Mouse (Mus musculus) embryonic facial prominence, embryonic 13.5 days (tissue): ENCODE data around the gene Olfr1494. TPM values are rescaled to one million over a fixed set of nuclear protein-coding genes. Genes with fewer than 3 reads are reported as not detected.

Experiments
- ATAC-seq: fragments of 200-750 bp; cut with Nextera tagmentation; 2 replicates; pipeline ENCODE4 v1.8.0; 2017; ENCODE audit warnings: low read depth; ENCODE audit not compliant: insufficient number of reproducible peaks, insufficient read depth, low FRiP score, low TSS enrichment
- H3K27ac ChIP-seq: fragments of 300-500 bp; sonication (generic); 2 replicates; pipeline ENCODE4 v1.5.1; 2015; ENCODE audit warnings: moderate library complexity, mild to moderate bottlenecking, inconsistent platforms
- H3K27me3 ChIP-seq: fragments of 300-500 bp; sonication (generic); 2 replicates; pipeline ENCODE4 v1.6.1; 2015; ENCODE audit warnings: mild to moderate bottlenecking, inconsistent platforms
- H3K36me3 ChIP-seq: fragments of 300-500 bp; sonication (generic); 2 replicates; pipeline ENCODE4 v1.6.1; 2015; ENCODE audit warnings: mild to moderate bottlenecking, inconsistent platforms
- H3K4me1 ChIP-seq: fragments of 300-500 bp; sonication (generic); 2 replicates; pipeline ENCODE4 v1.6.1; 2015; ENCODE audit warnings: inconsistent platforms
- H3K4me2 ChIP-seq: fragments of 300-500 bp; sonication (generic); 2 replicates; pipeline ENCODE4 v1.6.1; 2015; ENCODE audit warnings: moderate library complexity, mild to moderate bottlenecking, inconsistent platforms
- H3K4me3 ChIP-seq: fragments of 300-500 bp; sonication (generic); 2 replicates; pipeline ENCODE4 v1.5.1; 2015; ENCODE audit warnings: mild to moderate bottlenecking, inconsistent platforms
- H3K9ac ChIP-seq: fragments of 300-500 bp; sonication (generic); 2 replicates; pipeline ENCODE4 v1.6.1; 2015; ENCODE audit warnings: mild to moderate bottlenecking, inconsistent platforms
- H3K9me3 ChIP-seq: fragments of 300-500 bp; sonication (generic); 2 replicates; pipeline ENCODE4 v1.6.1; 2016; ENCODE audit warnings: inconsistent platforms
- WGBS: fragments of 180-500 bp; shearing (Covaris S2); methylation state at CpG from one replicate; pipeline ENCODE4 v1.1.7; 2015; ENCODE audit warnings: mixed read lengths; 5-methylcytosine and 5-hydroxymethylcytosine counted together
- polyA plus RNA-seq: library from polyadenylated mRNA; unstranded; fragments of >200 nt; fragmentation: Nextera tagmentation; extraction: Ambion mirVana; gene quantifications from 2 replicates; pipeline ENCODE4 v1.2.1, GENCODE M21; 2015

Olfr1494 gene
- not detected in 2 replicates for polyA plus RNA-seq

DNA sequence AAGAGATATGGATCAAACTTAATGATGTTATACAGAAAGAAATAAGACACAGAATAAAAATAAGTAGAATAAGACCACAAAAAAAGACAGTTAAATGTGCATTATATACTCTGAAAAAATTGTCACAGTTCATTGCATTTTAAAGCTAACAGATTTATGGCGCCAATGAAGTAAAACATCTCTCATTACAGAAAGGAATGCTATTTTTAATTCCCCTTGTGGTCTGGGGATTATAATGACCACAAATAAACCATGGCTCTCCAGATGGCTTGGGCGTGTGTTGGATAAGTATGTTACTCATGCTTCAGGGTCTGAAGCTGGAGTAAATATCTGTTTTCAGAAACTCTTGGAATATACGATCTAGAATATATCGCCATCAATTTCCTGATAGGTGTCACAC lies at the start of gene Olfr1494:
Olfr1494 (plus strand) TSS at position 301 of the 400 bp plus-strand sequence.
- H3K36me3 ChIP-seq, result no peaks in the 10 kb centered on the region
- H3K4me3 ChIP-seq, result no peak within 1 kb of the TSS
- H3K27ac ChIP-seq, result no peak within 1 kb of the TSS
- no peak for ATAC-seq
- no peaks in the 10 kb centered on the region for H3K27me3 ChIP-seq
- no peaks in the 10 kb centered on the region for H3K4me1 ChIP-seq
- H3K9me3 ChIP-seq, result 0 out of 2 replicates have a peak, but pooled peaks cover 3% of the 10 kb centered on the region
- WGBS, result 84% methylated on average over 4 of the region's 4 CpGs
- no peak within 1 kb of the TSS for H3K4me2 ChIP-seq
- no peak within 1 kb of the TSS for H3K9ac ChIP-seq

DNA sequence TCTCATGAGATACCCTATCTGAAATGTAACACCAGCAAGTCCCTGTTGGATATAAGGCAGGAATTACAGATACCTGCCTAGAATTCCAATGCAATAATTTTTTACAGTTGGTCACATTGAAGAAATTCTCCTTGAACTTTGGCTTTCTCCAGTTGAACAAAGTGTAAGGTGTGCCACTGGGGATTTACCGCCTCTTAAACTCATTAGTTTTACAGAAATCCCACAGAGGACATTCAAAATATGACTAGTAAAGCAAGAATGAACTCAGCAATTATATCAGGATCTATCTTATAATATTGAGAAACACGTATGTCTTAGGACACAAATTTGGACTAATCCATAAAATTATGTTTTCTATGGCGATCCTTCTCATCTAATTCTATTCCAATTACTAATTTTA lies 42.6 kb upstream of the Olfr1494 start, which contains the start of gene Olfr1491:
Olfr1491 (plus strand) TSS at position 301 of the 400 bp plus-strand sequence.
- ATAC-seq, result no peak

DNA sequence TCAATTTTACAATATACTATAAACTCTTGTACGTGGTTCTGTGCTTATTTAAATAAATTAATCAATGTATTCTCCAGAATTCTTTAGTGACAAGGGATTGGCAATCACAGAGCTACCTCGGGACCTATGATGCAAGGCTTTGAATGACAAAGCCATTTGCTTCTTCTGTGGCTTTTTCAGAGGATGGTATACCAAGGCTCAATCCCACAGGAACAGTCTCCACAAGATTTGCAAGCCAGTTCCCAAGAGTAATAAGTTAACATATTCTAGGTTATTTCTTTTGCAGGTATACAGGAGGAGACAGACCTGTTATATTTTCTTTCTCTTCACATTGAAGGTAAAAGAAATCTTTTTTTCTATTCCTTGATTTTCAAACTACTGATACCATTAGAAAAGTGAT lies 16.6 kb upstream of the Olfr1494 start, which contains the start of gene Olfr1493-ps1:
Olfr1493-ps1 (plus strand) TSS at position 301 of the 400 bp plus-strand sequence.
- H3K27me3 ChIP-seq, result no peaks in the 10 kb centered on the region
- H3K4me2 ChIP-seq, result no peak within 1 kb of the TSS
- no peak for ATAC-seq
- H3K27ac ChIP-seq, result no peak within 1 kb of the TSS
- H3K9me3 ChIP-seq, result no peaks in the 10 kb centered on the region
- 55% methylated on average over 2 of the region's 2 CpGs for WGBS
- H3K4me1 ChIP-seq, result no peaks in the 10 kb centered on the region
- no peaks in the 10 kb centered on the region for H3K36me3 ChIP-seq
- no peak within 1 kb of the TSS for H3K4me3 ChIP-seq
- H3K9ac ChIP-seq, result no peak within 1 kb of the TSS

More for the DNA sequence above, 42.6 kb upstream of the Olfr1494 start, which contains the start of gene Olfr1491:
- no peaks in the 10 kb centered on the region for H3K27me3 ChIP-seq
- H3K9ac ChIP-seq, result no peak within 1 kb of the TSS
- H3K4me3 ChIP-seq, result no peak within 1 kb of the TSS
- no peak within 1 kb of the TSS for H3K4me2 ChIP-seq
- 77% methylated on average over 3 of the region's 3 CpGs for WGBS
- no peaks in the 10 kb centered on the region for H3K4me1 ChIP-seq
- H3K27ac ChIP-seq, result no peak within 1 kb of the TSS
- H3K36me3 ChIP-seq, result no peaks in the 10 kb centered on the region
- no peaks in the 10 kb centered on the region for H3K9me3 ChIP-seq

DNA sequence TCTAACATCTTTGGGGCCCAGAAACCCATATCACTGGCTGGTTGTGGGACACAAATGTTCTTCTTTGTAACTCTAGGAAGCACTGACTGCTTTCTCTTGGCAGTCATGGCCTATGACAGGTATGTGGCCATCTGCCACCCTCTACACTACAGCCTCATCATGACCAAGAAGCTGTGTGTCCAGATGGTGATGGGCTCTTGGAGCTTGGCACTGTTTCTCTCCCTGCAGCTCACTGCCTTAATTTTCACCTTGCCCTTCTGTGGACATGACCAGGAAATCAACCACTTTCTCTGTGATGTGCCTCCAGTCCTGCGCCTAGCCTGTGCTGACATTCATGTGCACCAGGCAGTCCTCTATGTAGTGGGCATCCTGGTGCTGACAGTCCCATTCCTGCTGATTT lies 9.8 kb downstream of the Olfr1494 start:
- H3K4me3 ChIP-seq, result no peak overlapping the region
- ATAC-seq, result no peak
- H3K9ac ChIP-seq, result no peak overlapping the region
- no peaks in the 10 kb centered on the region for H3K27me3 ChIP-seq
- no peaks in the 10 kb centered on the region for H3K36me3 ChIP-seq
- no peaks in the 10 kb centered on the region for H3K9me3 ChIP-seq
- 100% methylated on average over 1 of the region's 1 CpGs for WGBS
- no peak overlapping the region for H3K4me2 ChIP-seq
- no peaks in the 10 kb centered on the region for H3K4me1 ChIP-seq
- H3K27ac ChIP-seq, result no peak overlapping the region

DNA sequence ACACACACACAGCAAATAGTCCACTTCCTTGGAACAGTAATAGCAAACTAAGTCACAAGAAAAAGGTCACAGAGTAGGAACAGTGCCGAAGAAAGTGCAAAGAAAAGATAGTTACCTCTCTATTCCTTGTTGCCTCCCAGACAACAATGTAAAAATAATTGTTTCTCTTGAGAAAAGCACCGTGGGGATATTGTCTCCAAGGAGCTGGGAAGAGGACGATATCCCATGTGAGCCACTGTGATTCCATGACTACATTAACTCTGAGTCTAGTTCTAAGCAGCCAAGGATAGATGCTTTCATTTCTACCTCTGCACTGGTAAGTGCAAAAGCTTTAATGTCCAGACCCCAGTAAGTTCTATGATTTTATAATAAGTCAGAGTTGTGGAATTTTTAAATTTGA lies 24.8 kb downstream of the Olfr1494 start, which contains the start of gene Olfr1495:
Olfr1495 (plus strand) TSS at position 301 of the 400 bp plus-strand sequence.
- H3K9ac ChIP-seq, result no peak within 1 kb of the TSS
- H3K9me3 ChIP-seq, result no peaks in the 10 kb centered on the region
- no peaks in the 10 kb centered on the region for H3K4me1 ChIP-seq
- H3K4me3 ChIP-seq, result no peak within 1 kb of the TSS
- H3K36me3 ChIP-seq, result no peaks in the 10 kb centered on the region
- no peak within 1 kb of the TSS for H3K27ac ChIP-seq
- H3K4me2 ChIP-seq, result no peak within 1 kb of the TSS
- H3K27me3 ChIP-seq, result no peaks in the 10 kb centered on the region
- no peak for ATAC-seq
- WGBS, result 78% methylated on average over 3 of the region's 3 CpGs

DNA sequence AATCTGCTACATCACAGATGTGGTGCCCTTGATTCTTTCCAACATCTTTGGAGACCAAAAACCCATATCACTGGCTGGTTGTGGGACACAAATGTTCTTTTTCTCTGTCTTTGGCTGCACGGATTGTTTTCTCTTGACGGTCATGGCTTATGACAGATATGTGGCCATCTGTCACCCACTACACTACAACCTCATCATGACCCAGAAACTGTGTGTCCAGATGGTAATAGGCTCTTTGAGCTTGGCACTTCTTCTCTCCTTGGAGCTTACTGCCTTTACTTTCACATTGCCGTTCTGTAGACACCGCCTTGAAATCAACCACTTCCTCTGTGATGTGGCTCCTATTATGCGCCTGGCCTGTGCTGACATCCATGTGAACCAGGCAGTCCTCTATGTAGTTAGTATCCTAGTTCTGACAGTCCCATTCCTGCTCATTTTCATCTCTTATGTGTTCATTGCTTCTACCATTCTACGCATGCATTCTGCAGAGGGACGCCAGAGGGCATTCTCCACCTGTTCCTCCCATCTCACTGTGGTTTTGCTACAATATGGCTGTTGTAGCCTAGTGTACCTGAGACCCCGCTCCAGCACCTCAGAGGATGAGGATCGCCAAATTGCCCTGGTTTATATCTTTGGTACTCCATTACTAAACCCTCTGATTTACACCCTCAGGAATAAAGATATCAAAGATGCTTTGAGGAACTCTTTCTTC lies 29.2 kb downstream of the Olfr1494 start:
- no peaks in the 10 kb centered on the region for H3K27me3 ChIP-seq
- WGBS, result 91% methylated on average over 9 of the region's 9 CpGs
- H3K4me3 ChIP-seq, result no peak overlapping the region
- no peaks in the 10 kb centered on the region for H3K36me3 ChIP-seq
- no peak overlapping the region for H3K27ac ChIP-seq
- no peaks in the 10 kb centered on the region for H3K4me1 ChIP-seq
- no peak overlapping the region for H3K9ac ChIP-seq
- no peak overlapping the region for H3K4me2 ChIP-seq
- no peaks in the 10 kb centered on the region for H3K9me3 ChIP-seq
- ATAC-seq, result no peak

DNA sequence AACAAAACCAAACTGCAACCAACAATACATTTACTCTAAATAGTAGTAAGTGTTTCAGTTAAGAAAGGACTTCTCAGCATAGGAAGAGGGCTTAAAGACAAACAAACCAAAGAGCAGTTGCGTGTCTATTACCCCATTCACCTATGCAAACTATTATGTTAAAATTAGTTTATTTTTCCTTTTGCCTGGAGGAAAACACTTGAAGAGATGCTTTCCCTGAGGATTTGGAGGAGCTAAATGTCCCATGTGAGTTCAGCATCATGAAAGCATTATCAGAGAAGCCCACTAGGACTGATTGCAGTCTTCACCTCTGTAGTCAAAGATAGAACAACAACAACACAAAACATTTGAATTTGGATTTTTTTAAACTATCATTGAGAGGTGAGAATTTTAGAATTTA lies 38.0 kb downstream of the Olfr1494 start, which contains the start of gene Olfr1496:
Olfr1496 (plus strand) TSS at position 301 of the 400 bp plus-strand sequence.
- H3K36me3 ChIP-seq, result no peaks in the 10 kb centered on the region

DNA sequence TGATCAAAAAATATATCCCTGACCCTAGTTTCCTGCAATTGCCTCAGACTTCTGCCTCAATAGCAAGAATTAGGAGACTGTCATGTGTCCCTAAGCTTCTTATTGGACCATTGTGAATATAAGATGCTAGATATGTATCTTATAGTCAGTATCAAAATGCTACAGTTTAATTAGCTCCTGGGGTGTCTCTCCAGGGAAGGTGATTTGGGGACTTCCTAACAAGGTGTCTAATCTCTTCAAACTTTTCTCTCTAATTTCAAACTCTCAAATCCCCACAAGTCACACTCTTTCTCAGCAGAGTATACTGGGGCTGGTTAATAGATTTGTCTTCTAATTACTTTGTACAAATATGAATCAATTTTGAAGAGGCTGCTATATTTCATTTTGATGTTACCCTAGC lies 58.6 kb downstream of the Olfr1494 start, which contains the start of gene Olfr1497:
Olfr1497 (minus strand) TSS at position 101 of the 400 bp plus-strand sequence.
- no peaks in the 10 kb centered on the region for H3K9me3 ChIP-seq
- ATAC-seq, result no peak
- H3K9ac ChIP-seq, result no peak within 1 kb of the TSS
- no peaks in the 10 kb centered on the region for H3K4me1 ChIP-seq
- no peaks in the 10 kb centered on the region for H3K36me3 ChIP-seq
- no peaks in the 10 kb centered on the region for H3K27me3 ChIP-seq
- H3K4me3 ChIP-seq, result no peak within 1 kb of the TSS
- H3K27ac ChIP-seq, result no peak within 1 kb of the TSS
- no peak within 1 kb of the TSS for H3K4me2 ChIP-seq

More for the DNA sequence above, 38.0 kb downstream of the Olfr1494 start, which contains the start of gene Olfr1496:
- no peak within 1 kb of the TSS for H3K9ac ChIP-seq
- WGBS, result 86% methylated on average over 1 of the region's 1 CpGs
- no peak within 1 kb of the TSS for H3K27ac ChIP-seq
- no peaks in the 10 kb centered on the region for H3K27me3 ChIP-seq
- H3K4me3 ChIP-seq, result no peak within 1 kb of the TSS
- no peak within 1 kb of the TSS for H3K4me2 ChIP-seq
- H3K4me1 ChIP-seq, result no peaks in the 10 kb centered on the region
- no peak for ATAC-seq
- H3K9me3 ChIP-seq, result no peaks in the 10 kb centered on the region

Other genes starting within 250 kb of the Olfr1494 start
- gene Olfr1477, start 239.2 kb upstream of the Olfr1494 start, polyA plus RNA-seq, result not detected in 2 replicates
- not detected in 2 replicates for gene Olfr1480, start 211.8 kb upstream of the Olfr1494 start, polyA plus RNA-seq
- gene Olfr1484, start 156.2 kb upstream of the Olfr1494 start, polyA plus RNA-seq, result not detected in 2 replicates
- not detected in 2 replicates for gene Olfr1487, start 122.4 kb upstream of the Olfr1494 start, polyA plus RNA-seq
- not detected in 2 replicates for gene Olfr1489, start 108.1 kb upstream of the Olfr1494 start, polyA plus RNA-seq
- gene Olfr1490, start 88.6 kb upstream of the Olfr1494 start, polyA plus RNA-seq, result not detected in 2 replicates
- not detected in 2 replicates for gene Olfr1491, start 42.5 kb upstream of the Olfr1494 start, polyA plus RNA-seq
- gene Olfr1493-ps1, start 16.4 kb upstream of the Olfr1494 start, polyA plus RNA-seq, result not detected in 2 replicates
- gene Olfr1495, start 24.9 kb downstream of the Olfr1494 start, polyA plus RNA-seq, result not detected in 2 replicates
- gene Olfr1496, start 38.1 kb downstream of the Olfr1494 start, polyA plus RNA-seq, result not detected in 2 replicates
- not detected in 2 replicates for gene Olfr1497, start 58.5 kb downstream of the Olfr1494 start, polyA plus RNA-seq
- gene Olfr1499, start 79.7 kb downstream of the Olfr1494 start, polyA plus RNA-seq, result not detected in 2 replicates
- not detected in 2 replicates for gene Olfr1500, start 90.8 kb downstream of the Olfr1494 start, polyA plus RNA-seq
- not detected in 2 replicates for gene Olfr1501, start 111.0 kb downstream of the Olfr1494 start, polyA plus RNA-seq
- not detected in 2 replicates for gene Olfr1502, start 122.1 kb downstream of the Olfr1494 start, polyA plus RNA-seq
- not detected in 2 replicates for gene Olfr1504, start 158.2 kb downstream of the Olfr1494 start, polyA plus RNA-seq
- not detected in 2 replicates for gene Olfr1505, start 173.8 kb downstream of the Olfr1494 start, polyA plus RNA-seq